Mouse (Mus musculus): Measurements from ENCODE around the gene Gldc. TPM values are rescaled to one million over a fixed set of nuclear protein-coding genes. Genes with fewer than 3 reads are reported as not detected.

Gene Gldc
- polyA plus RNA-seq, 1 experiment from 2014 or later: 18.8 TPM

DNA sequence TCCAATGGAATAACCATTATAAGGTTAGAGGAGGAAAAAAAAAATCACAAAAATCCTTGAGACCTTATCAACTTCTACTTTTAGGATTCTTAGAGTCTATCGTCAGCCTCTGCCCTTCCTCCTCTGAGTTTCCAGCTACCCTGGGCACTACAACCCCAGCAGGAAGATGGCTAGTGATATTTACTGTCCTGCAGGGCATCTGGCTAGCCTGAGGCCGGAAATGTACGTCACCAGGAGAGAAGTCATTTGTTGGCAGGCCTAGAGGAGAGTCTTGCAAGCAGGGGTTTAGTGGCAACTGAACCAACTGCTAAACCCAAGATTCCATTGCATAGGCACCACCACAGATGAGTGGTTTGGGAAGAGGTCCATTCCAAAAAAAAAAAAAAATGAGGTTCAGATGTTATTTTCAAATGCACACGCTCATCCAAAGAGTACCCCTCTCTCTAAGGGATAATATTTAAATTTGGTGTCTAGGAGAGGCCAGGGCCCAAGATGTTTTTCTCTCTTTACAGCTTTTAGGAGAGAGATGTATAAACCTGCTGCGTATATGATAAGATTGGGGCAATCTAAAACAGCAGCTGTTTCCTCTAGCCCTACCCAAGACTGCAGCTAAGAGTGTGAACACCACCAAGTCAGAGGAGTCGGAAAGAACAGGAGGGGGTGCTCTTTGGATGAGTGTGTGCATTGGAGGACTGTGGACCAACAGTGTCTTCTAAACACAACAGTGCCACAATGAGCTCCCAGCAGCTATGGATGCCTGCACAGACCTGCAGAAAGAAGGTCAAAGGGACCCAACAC is 70.0 kb downstream of the Gldc start:
- WGBS (ENCODE audit: insufficient replicate concordance): 49% methylated on average over 6 of the region's 6 CpGs
- no peaks in the 10 kb centered on the region for H3K9me3 ChIP-seq (replicated peaks)
- H3K4me3 ChIP-seq (replicated peaks): no peak overlapping the region
- H3K9ac ChIP-seq: no peak overlapping the region
- DNase-seq (no peak), ATAC-seq (ENCODE audit: low read depth) (no peak)
- peaks cover 5% of the 10 kb centered on the region for H3K36me3 ChIP-seq
- H3K4me1 ChIP-seq (replicated peaks): 0 out of 2 replicates have a peak, but pooled peaks cover 5% of the 10 kb centered on the region
- no peaks in the 10 kb centered on the region for H3K27me3 ChIP-seq
- no peak overlapping the region for H3K27ac ChIP-seq
- no peak overlapping the region for H3K4me2 ChIP-seq

DNA sequence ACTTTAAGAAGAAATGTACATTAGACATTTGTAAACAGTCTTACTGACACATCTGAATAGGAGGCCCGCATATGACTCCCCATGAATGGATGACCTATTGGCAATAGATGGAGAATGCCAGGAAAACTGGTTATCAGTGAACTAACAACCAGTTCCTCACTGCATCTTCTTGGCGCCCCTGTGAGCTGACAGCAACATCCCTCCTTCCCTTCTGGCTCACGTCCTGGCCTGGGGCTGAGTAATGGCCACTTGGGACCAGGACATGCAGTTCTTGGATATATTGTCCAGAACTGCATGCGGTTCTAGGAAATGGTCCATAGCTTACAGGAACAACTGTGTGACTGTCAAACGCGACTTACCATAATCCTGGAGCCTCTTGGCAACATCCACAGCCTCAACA is 72.6 kb downstream of the Gldc start:
- Histone ChIP-seq H3K4me1 (replicated peaks) (0 out of 2 replicates have a peak, but pooled peaks cover 5% of the 10 kb centered on the region), H3K27me3 (no peaks in the 10 kb centered on the region), H3K9ac (no peak overlapping the region), H3K27ac (no peak overlapping the region), H3K9me3 (replicated peaks) (peaks cover 7% of the 10 kb centered on the region; the same call in 1 of the 2 replicates), H3K36me3 (peaks cover 32% of the 10 kb centered on the region), H3K4me2 (no peak overlapping the region), H3K4me3 (replicated peaks) (no peak overlapping the region)
- ATAC-seq (ENCODE audit: low read depth) (no peak), DNase-seq (no peak)
- 71% methylated on average over 6 of the region's 6 CpGs for WGBS (ENCODE audit: insufficient replicate concordance)

DNA sequence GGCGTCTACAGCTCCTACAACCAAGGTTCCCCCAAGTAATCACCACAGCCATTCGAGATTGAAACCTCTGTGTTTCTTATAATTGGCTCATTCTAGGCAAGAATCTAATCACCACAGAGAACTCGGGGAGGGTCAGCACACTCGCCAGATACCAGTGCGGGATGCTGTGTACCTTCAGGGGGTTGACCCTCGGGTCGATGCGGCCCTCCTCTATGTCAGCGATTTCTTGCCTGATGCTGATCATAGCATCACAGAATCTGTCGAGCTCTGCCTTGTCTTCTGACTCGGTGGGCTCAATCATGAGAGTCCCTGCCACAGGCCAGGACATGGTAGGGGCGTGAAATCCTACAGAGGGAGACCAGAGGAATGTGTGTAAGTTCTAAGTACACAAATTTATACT is 74.7 kb downstream of the Gldc start:
- no peak overlapping the region for H3K9ac ChIP-seq
- no peaks in the 10 kb centered on the region for H3K4me1 ChIP-seq (replicated peaks)
- no peaks in the 10 kb centered on the region for H3K27me3 ChIP-seq
- DNase-seq (no peak), ATAC-seq (ENCODE audit: low read depth) (no peak)
- peaks cover 52% of the 10 kb centered on the region for H3K36me3 ChIP-seq
- no peak overlapping the region for H3K27ac ChIP-seq
- no peak overlapping the region for H3K4me3 ChIP-seq (replicated peaks)
- 81% methylated on average over 12 of the region's 12 CpGs for WGBS (ENCODE audit: insufficient replicate concordance)
- no peak overlapping the region for H3K4me2 ChIP-seq
- H3K9me3 ChIP-seq (replicated peaks): peaks cover 7% of the 10 kb centered on the region; the same call in 1 of the 2 replicates

DNA sequence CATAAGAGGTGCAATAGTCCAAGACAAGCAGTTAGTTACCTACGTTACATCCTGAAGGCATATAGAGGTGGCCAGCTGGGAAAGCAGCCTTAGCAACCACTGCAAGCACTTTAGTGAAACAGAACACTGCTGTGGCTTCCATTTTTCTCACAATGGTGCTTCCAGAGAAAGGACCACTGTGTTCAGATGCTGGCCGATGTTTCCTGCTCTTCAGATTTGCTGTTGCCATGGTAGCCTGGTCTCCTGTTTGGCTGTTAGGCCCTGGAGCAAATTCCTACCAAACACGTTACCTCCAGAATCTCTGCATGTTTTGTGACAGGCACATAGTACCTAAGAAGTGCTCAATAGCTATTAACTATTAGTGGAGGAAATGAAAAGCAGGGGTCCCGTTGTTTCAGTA is 78.2 kb downstream of the Gldc start:
- peaks cover 84% of the 10 kb centered on the region for H3K36me3 ChIP-seq

DNA sequence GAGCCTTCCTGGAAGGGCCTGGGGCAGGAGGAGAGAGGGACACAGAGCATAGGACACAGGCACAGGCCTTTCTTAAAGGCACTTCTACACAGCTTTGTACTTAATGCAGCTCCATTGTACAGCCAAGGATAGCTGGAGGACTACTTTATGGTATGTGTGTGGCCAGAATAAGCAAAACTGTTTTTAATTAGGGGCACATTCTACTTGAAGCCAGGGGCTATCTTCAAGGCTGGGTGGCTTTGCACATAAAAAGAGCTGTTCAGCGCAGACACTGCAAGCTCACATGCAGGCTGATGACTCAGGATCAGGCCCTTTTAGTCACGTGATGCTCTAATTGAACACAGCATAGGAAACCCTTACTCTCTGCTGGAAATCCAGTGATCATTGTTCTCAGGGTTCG is 79.0 kb downstream of the Gldc start:
- Histone ChIP-seq H3K4me3 (replicated peaks) (no peak overlapping the region), H3K27ac (no peak overlapping the region), H3K27me3 (no peaks in the 10 kb centered on the region), H3K36me3 (peaks cover 93% of the 10 kb centered on the region), H3K4me2 (no peak overlapping the region), H3K9me3 (replicated peaks) (peaks cover 7% of the 10 kb centered on the region; the same call in 1 of the 2 replicates), H3K9ac (no peak overlapping the region), H3K4me1 (replicated peaks) (no peaks in the 10 kb centered on the region)
- DNase-seq (no peak), ATAC-seq (ENCODE audit: low read depth) (no peak)
- WGBS (ENCODE audit: insufficient replicate concordance): 81% methylated on average over 3 of the region's 3 CpGs

More for the DNA sequence above, 78.2 kb downstream of the Gldc start:
- DNase-seq (no peak), ATAC-seq (ENCODE audit: low read depth) (no peak)
- Histone ChIP-seq H3K4me2 (no peak overlapping the region), H3K4me1 (replicated peaks) (no peaks in the 10 kb centered on the region), H3K9ac (no peak overlapping the region), H3K9me3 (replicated peaks) (peaks cover 7% of the 10 kb centered on the region; the same call in 1 of the 2 replicates), H3K27me3 (no peaks in the 10 kb centered on the region), H3K27ac (no peak overlapping the region), H3K4me3 (replicated peaks) (no peak overlapping the region)
- 85% methylated on average over 4 of the region's 4 CpGs for WGBS (ENCODE audit: insufficient replicate concordance)

DNA sequence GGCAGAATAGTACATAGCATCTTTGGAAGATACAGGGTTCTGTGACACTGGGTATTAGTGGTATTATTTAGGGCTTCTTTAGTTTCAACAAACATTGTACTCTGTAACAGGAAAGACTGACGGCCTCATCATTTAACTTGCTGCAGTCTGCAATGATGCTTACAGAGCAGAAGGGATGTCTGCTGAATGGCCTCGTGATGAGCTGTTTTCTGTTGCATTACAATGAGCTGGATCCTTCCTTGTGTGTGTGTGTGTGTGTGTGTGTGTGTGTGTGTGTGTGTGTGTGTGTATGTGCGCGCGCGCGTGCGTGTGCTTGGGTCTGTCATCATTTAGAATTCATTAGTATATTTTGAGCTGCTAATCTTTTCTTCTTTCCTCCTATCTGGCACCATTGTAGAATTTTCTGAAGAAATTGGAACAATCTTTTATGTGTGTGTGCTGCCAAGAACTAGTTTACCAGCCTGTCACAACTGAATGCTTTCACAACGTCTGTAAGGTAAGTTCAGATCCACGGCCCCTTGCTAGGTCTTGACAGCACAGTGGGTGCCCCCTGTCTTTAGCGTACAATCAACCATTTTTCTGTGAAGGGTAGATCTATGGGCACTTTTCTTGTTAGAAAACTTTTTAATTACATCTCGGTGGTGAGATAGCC is 83.5 kb downstream of the Gldc start:
- 90% methylated on average over 12 of the region's 12 CpGs for WGBS (ENCODE audit: insufficient replicate concordance)
- no peak overlapping the region for H3K27ac ChIP-seq
- H3K4me2 ChIP-seq: no peak overlapping the region
- H3K9ac ChIP-seq: no peak overlapping the region
- DNase-seq (no peak), ATAC-seq (ENCODE audit: low read depth) (no peak)
- no peaks in the 10 kb centered on the region for H3K9me3 ChIP-seq (replicated peaks)
- no peaks in the 10 kb centered on the region for H3K27me3 ChIP-seq
- H3K4me1 ChIP-seq (replicated peaks): no peaks in the 10 kb centered on the region
- H3K4me3 ChIP-seq (replicated peaks): no peak overlapping the region
- H3K36me3 ChIP-seq: peaks cover 87% of the 10 kb centered on the region

DNA sequence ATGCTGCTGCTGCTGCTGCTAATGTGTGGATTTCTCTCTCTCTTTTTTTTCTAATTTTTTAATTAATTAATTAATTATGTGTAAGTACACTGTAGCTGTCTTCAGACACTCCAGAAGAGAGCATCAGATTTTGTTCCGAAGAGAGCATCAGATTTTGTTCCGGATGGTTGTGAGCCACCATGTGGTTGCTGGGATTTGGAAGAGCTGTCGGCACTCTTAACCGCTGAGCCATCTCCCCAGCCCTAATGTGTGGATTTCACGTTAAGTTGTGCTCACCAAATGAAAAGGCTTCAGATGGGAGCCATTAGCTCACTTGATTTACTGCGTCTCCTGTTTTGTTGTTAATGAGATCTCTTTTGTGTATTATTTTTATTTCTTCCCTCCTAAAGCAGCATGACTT is 85.1 kb downstream of the Gldc start:
- H3K36me3 ChIP-seq: peaks cover 85% of the 10 kb centered on the region
- no peak overlapping the region for H3K4me3 ChIP-seq (replicated peaks)
- H3K4me1 ChIP-seq (replicated peaks): no peaks in the 10 kb centered on the region
- no peak for ATAC-seq (ENCODE audit: low read depth)
- H3K4me2 ChIP-seq: no peak overlapping the region
- no peak overlapping the region for H3K27ac ChIP-seq
- H3K27me3 ChIP-seq: no peaks in the 10 kb centered on the region
- 86% methylated on average over 6 of the region's 6 CpGs for WGBS (ENCODE audit: insufficient replicate concordance)
- no peaks in the 10 kb centered on the region for H3K9me3 ChIP-seq (replicated peaks)
- H3K9ac ChIP-seq: no peak overlapping the region
- no peak for DNase-seq

GRCm38 (mm10) chr19:30065797-30066196 is 109.4 kb downstream of the Gldc start:
- no peak overlapping the region for H3K9ac ChIP-seq
- H3K27ac ChIP-seq: no peak overlapping the region
- no peaks in the 10 kb centered on the region for H3K27me3 ChIP-seq
- H3K9me3 ChIP-seq (replicated peaks): no peaks in the 10 kb centered on the region
- peaks cover 6% of the 10 kb centered on the region; the same call in 1 of the 2 replicates for H3K4me1 ChIP-seq (replicated peaks)
- H3K4me2 ChIP-seq: no peak overlapping the region
- H3K4me3 ChIP-seq (replicated peaks): no peak overlapping the region
- WGBS (ENCODE audit: insufficient replicate concordance): 67% methylated on average over 4 of the region's 4 CpGs
- H3K36me3 ChIP-seq: peaks cover 8% of the 10 kb centered on the region
- DNase-seq (no peak), ATAC-seq (ENCODE audit: low read depth) (no peak)

DNA sequence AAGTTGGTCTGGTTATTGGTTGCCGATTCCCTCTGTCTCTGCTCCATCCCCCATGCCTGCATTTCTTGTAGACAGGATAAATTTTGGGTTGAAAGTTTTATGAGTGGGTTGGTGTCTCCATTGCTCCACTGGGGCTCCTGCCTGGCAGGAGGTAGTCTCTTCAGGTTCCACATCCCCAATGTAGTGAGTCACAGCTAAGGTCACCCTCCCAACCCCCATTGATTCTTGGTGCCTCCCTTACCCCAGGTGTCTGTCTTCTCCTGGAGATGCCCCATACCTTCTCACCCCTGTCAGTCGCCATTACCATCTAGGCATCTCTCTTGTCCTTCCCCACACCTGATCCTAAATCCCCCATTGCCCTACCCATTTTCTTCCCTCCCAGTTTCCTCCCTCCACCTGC is 121.0 kb downstream of the Gldc start:
- WGBS (ENCODE audit: insufficient replicate concordance): 79% methylated on average over 2 of the region's 2 CpGs
- Histone ChIP-seq H3K27me3 (no peaks in the 10 kb centered on the region), H3K27ac (no peak overlapping the region), H3K36me3 (0 out of 2 replicates have a peak, but pooled peaks cover 2% of the 10 kb centered on the region), H3K4me3 (replicated peaks) (no peak overlapping the region), H3K4me1 (replicated peaks) (peaks cover 43% of the 10 kb centered on the region), H3K9me3 (replicated peaks) (no peaks in the 10 kb centered on the region), H3K4me2 (no peak overlapping the region), H3K9ac (no peak overlapping the region)
- DNase-seq (no peak), ATAC-seq (ENCODE audit: low read depth) (no peak)

DNA sequence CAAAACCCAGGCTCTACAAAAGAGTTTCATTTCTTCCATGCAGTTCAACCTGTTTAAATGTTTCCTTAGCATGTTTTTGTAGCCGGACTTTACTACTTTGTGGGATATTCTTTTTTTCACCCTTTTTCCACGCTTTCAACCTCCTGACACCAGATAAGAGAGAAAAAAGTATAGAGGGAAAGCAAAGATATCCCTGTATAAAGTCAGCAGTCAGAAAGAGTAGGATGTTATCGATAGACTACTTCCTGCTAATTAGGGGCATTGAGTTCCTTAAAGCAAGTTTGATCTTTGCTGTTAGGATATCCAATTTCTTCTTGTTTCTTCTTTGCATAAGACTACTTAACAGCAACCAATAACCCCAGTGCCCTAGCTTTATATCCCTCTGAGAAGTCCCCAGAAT is 123.8 kb downstream of the Gldc start:
- Histone ChIP-seq H3K27me3 (no peaks in the 10 kb centered on the region), H3K27ac (peak overlapping the region; percentile 87), H3K4me3 (replicated peaks) (no peak overlapping the region), H3K9me3 (replicated peaks) (no peaks in the 10 kb centered on the region), H3K4me1 (replicated peaks) (peaks cover 55% of the 10 kb centered on the region), H3K9ac (peak overlapping the region; percentile 49), H3K4me2 (peak overlapping the region; percentile 59; the same call in 1 of the 2 replicates), H3K36me3 (peaks cover 15% of the 10 kb centered on the region)
- DNase-seq: no peak
- no peak for ATAC-seq (ENCODE audit: low read depth)
- 39% methylated on average over 3 of the region's 3 CpGs for WGBS (ENCODE audit: insufficient replicate concordance)

DNA sequence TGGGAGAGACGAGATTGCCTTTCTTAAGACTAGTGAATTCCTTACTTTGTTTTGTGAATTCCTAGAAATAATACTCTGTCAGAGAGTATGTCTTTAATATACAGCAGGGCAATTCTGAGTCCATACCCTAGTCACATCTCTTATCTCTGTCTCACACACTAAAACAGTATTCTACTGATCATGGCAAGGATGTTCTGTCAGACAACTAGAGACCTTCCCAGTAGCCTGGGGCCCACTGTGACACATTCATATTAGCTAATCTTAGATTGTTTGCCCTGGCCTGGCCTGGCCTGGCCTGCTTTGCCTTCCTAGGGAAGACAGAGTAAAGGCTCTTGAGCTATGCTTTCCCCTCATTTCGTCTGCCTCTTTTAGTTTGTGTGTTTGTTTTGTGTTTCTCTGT is 124.6 kb downstream of the Gldc start:
- Histone ChIP-seq H3K9ac (peak overlapping the region; percentile 51), H3K4me2 (peak overlapping the region; percentile 59), H3K4me1 (replicated peaks) (peaks cover 55% of the 10 kb centered on the region), H3K27me3 (no peaks in the 10 kb centered on the region), H3K9me3 (replicated peaks) (no peaks in the 10 kb centered on the region), H3K36me3 (peaks cover 21% of the 10 kb centered on the region), H3K4me3 (replicated peaks) (peak overlapping the region; percentile 13), H3K27ac (peak overlapping the region; percentile 87)
- DNase-seq (peak; percentile 70), ATAC-seq (ENCODE audit: low read depth) (peak; percentile 98)
- 22% methylated on average over 2 of the region's 2 CpGs for WGBS (ENCODE audit: insufficient replicate concordance)
